Mouse (Mus musculus) heart, embryonic 10.5 days (tissue): ENCODE measurements around the gene Nhs. TPM values are rescaled to one million over a fixed set of nuclear protein-coding genes. Genes with fewer than 3 reads are reported as not detected.
"Not testable (repeated sequence)": the region's sequence is repeated elsewhere in the genome, so short reads cannot be mapped to it uniquely, and the experiment has no call there.

Experiments used
- DNase-seq: peaks from one replicate; pipeline ENCODE4 v3.0.0-alpha.2; 2017; ENCODE audit warnings: low spot score
- H3K27ac ChIP-seq: fragments of 300-500 bp; sonication (generic); 2 replicates; pipeline ENCODE4 v1.5.1; 2016; ENCODE audit warnings: mild to moderate bottlenecking
- H3K27me3 ChIP-seq: fragments of 300-500 bp; sonication (generic); 2 replicates; pipeline ENCODE4 v1.6.1; 2016; ENCODE audit warnings: mild to moderate bottlenecking; ENCODE audit not compliant: poor library complexity, insufficient read depth, severe bottlenecking
- H3K36me3 ChIP-seq: fragments of 300-500 bp; sonication (generic); 2 replicates; pipeline ENCODE4 v1.6.1; 2016; ENCODE audit warnings: mild to moderate bottlenecking, moderate library complexity
- H3K4me1 ChIP-seq: fragments of 300-500 bp; sonication (generic); 2 replicates; pipeline ENCODE4 v1.6.1; 2016; ENCODE audit warnings: mild to moderate bottlenecking
- H3K4me3 ChIP-seq: fragments of 300-500 bp; sonication (generic); 2 replicates; pipeline ENCODE4 v1.5.1; 2016; ENCODE audit warnings: mild to moderate bottlenecking, moderate library complexity
- H3K9me3 ChIP-seq: fragments of 300-500 bp; sonication (generic); 2 replicates; pipeline ENCODE4 v1.6.1; 2016; ENCODE audit warnings: mild to moderate bottlenecking, moderate library complexity
- WGBS: fragments of 180-500 bp; shearing (Covaris S2); methylation state at CpG from one replicate; pipeline ENCODE4 v1.1.7; 2016; 5-methylcytosine and 5-hydroxymethylcytosine counted together
- polyA plus RNA-seq: library from polyadenylated mRNA; unstranded; fragments of >200 nt; fragmentation: Nextera tagmentation; extraction: Ambion mirVana; gene quantifications from 2 replicates; pipeline ENCODE4 v1.2.1, GENCODE M21; 2016

Gene Nhs
- polyA plus RNA-seq, 1 experiment from 2014 or later = 1.6 TPM

- H3K27ac ChIP-seq = no peak overlapping the region
- peaks cover 10% of the 10 kb centered on the region; the same call in 1 of the 2 replicates for H3K4me1 ChIP-seq
- peak overlapping the region; percentile 63 for H3K4me3 ChIP-seq
- H3K27me3 ChIP-seq = peaks cover 65% of the 10 kb centered on the region
- no peaks in the 10 kb centered on the region for H3K36me3 ChIP-seq
- DNase-seq = no peak
- no peaks in the 10 kb centered on the region for H3K9me3 ChIP-seq
- WGBS = 17% methylated on average over 48 of the region's 48 CpGs
Observed at GRCm38 (mm10) chrX:161908652-161909403, 250.7 kb downstream of the Nhs start.

GRCm38 (mm10) chrX:161907595-161908592, 251.6 kb downstream of the Nhs start:
- peak overlapping the region; percentile 63 for H3K4me3 ChIP-seq
- no peaks in the 10 kb centered on the region for H3K36me3 ChIP-seq
- no peak for DNase-seq
- H3K4me1 ChIP-seq = peaks cover 10% of the 10 kb centered on the region; the same call in 1 of the 2 replicates
- no peaks in the 10 kb centered on the region for H3K9me3 ChIP-seq
- WGBS = 18% methylated on average over 53 of the region's 53 CpGs
- peaks cover 65% of the 10 kb centered on the region for H3K27me3 ChIP-seq
- H3K27ac ChIP-seq = 0 out of 2 replicates have a peak overlapping the region, but pooled peaks have one; percentile 29

- Histone ChIP-seq H3K36me3 (no peaks in the 10 kb centered on the region), H3K4me1 (no peaks in the 10 kb centered on the region), H3K4me3 (no peak overlapping the region), H3K9me3 (no peaks in the 10 kb centered on the region), H3K27ac (no peak overlapping the region), H3K27me3 (peaks cover 20% of the 10 kb centered on the region)
- no peak for DNase-seq
- 59% methylated on average over 2 of the region's 2 CpGs for WGBS
Observed at GRCm38 (mm10) chrX:161894442-161894841, 265.1 kb downstream of the Nhs start.

GRCm38 (mm10) chrX:161883661-161884060, 275.9 kb downstream of the Nhs start:
- no peaks in the 10 kb centered on the region for H3K9me3 ChIP-seq
- H3K27ac ChIP-seq = no peak overlapping the region
- H3K27me3 ChIP-seq = no peaks in the 10 kb centered on the region; the same call in 1 of the 2 replicates
- 88% methylated on average over 3 of the region's 3 CpGs for WGBS
- no peaks in the 10 kb centered on the region for H3K4me1 ChIP-seq
- DNase-seq = no peak
- H3K36me3 ChIP-seq = no peaks in the 10 kb centered on the region
- H3K4me3 ChIP-seq = no peak overlapping the region

GRCm38 (mm10) chrX:161877123-161877522, 282.4 kb downstream of the Nhs start:
- H3K4me1 ChIP-seq = no peaks in the 10 kb centered on the region
- H3K27me3 ChIP-seq = no peaks in the 10 kb centered on the region; the same call in 1 of the 2 replicates
- no peak for DNase-seq
- 69% methylated on average over 1 of the region's 1 CpGs for WGBS
- H3K36me3 ChIP-seq = no peaks in the 10 kb centered on the region
- no peaks in the 10 kb centered on the region for H3K9me3 ChIP-seq
- no peak overlapping the region for H3K27ac ChIP-seq
- no peak overlapping the region for H3K4me3 ChIP-seq

- no peak overlapping the region for H3K4me3 ChIP-seq
- H3K27me3 ChIP-seq = peaks cover 5% of the 10 kb centered on the region; the same call in 1 of the 2 replicates
- H3K36me3 ChIP-seq = no peaks in the 10 kb centered on the region
- H3K4me1 ChIP-seq = no peaks in the 10 kb centered on the region
- H3K9me3 ChIP-seq = no peaks in the 10 kb centered on the region
- no peak overlapping the region for H3K27ac ChIP-seq
- DNase-seq = no peak
Observed at GRCm38 (mm10) chrX:161873511-161873910, 286.0 kb downstream of the Nhs start.

- Histone ChIP-seq H3K27me3 (peaks cover 5% of the 10 kb centered on the region; the same call in 1 of the 2 replicates), H3K27ac (no peak overlapping the region), H3K9me3 (no peaks in the 10 kb centered on the region), H3K36me3 (no peaks in the 10 kb centered on the region), H3K4me1 (no peaks in the 10 kb centered on the region), H3K4me3 (no peak overlapping the region)
- 87% methylated on average over 7 of the region's 7 CpGs for WGBS
- DNase-seq = no peak
Observed at GRCm38 (mm10) chrX:161871306-161871705, 288.2 kb downstream of the Nhs start.

- Histone ChIP-seq H3K36me3 (no peaks in the 10 kb centered on the region), H3K4me3 (no peak overlapping the region), H3K27me3 (peaks cover 8% of the 10 kb centered on the region; the same call in 1 of the 2 replicates), H3K9me3 (no peaks in the 10 kb centered on the region), H3K4me1 (no peaks in the 10 kb centered on the region), H3K27ac (no peak overlapping the region)
- WGBS = 78% methylated on average over 2 of the region's 2 CpGs
- DNase-seq = no peak
Observed at GRCm38 (mm10) chrX:161855630-161856029, 303.9 kb downstream of the Nhs start.

- no peak overlapping the region for H3K27ac ChIP-seq
- no peaks in the 10 kb centered on the region for H3K4me1 ChIP-seq
- WGBS = 75% methylated on average over 4 of the region's 4 CpGs
- H3K4me3 ChIP-seq = no peak overlapping the region
- no peaks in the 10 kb centered on the region for H3K36me3 ChIP-seq
- no peak for DNase-seq
- peaks cover 8% of the 10 kb centered on the region; the same call in 1 of the 2 replicates for H3K27me3 ChIP-seq
- H3K9me3 ChIP-seq = no peaks in the 10 kb centered on the region
Observed at GRCm38 (mm10) chrX:161853626-161854312, 305.8 kb downstream of the Nhs start.

- H3K4me3 ChIP-seq, H3K27ac ChIP-seq, DNase-seq, H3K36me3 ChIP-seq, H3K4me1 ChIP-seq, H3K9me3 ChIP-seq, H3K27me3 ChIP-seq: not testable (repeated sequence)
- 20% methylated on average over 2 of the region's 2 CpGs for WGBS
Observed at GRCm38 (mm10) chrX:161826186-161826585, 333.3 kb downstream of the Nhs start.

GRCm38 (mm10) chrX:161790182-161790581, 369.3 kb downstream of the Nhs start:
- H3K9me3 ChIP-seq = no peaks in the 10 kb centered on the region
- no peak overlapping the region for H3K4me3 ChIP-seq
- no peaks in the 10 kb centered on the region for H3K4me1 ChIP-seq
- 20% methylated on average over 6 of the region's 6 CpGs for WGBS
- no peaks in the 10 kb centered on the region for H3K36me3 ChIP-seq
- no peak overlapping the region for H3K27ac ChIP-seq
- no peak for DNase-seq
- peaks cover 19% of the 10 kb centered on the region; the same call in 1 of the 2 replicates for H3K27me3 ChIP-seq
